Mouse (Mus musculus): ENCODE results near the gene Sntg2. TPM values are rescaled to one million over a fixed set of nuclear protein-coding genes. Genes with fewer than 3 reads are reported as not detected.
A peak's percentile ranks its signal among the peaks of the same experiment; 100 is the strongest.

The Sntg2 gene
- polyA plus RNA-seq (2017; shearing (Covaris generic)), result not detected

DNA sequence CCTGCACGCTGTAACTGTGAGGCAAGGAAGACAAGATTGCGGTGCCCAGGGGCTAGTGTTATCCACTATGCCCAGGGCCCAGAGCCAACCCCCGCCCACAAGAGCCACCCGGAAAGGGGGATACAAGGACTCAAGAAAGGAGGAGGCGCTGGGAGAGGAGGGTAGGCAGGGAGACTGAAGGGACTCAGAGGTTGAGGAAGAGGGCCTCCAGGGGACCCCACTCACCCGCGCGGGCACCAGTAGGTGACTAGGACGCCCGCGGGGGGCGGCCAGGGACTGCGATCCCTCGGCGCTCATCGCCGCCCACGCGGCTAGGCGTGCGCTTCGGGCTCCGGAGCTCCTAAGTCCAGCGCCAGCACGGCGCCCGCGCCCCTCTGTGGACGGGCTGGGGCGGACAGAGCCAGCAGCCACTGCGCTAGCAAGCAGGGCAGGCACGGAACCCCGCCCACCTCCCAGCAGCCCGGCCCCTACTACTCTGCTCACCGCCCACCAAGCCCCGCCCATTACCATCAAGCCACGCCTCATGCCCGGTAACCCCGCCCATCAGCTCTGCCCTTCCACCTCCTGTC lies at the start of gene Sntg2:
Gene Sntg2 (minus strand): TSS at position 443 of the 569 bp plus-strand sequence.
- ATAC-seq, result peak; percentile 32

DNA sequence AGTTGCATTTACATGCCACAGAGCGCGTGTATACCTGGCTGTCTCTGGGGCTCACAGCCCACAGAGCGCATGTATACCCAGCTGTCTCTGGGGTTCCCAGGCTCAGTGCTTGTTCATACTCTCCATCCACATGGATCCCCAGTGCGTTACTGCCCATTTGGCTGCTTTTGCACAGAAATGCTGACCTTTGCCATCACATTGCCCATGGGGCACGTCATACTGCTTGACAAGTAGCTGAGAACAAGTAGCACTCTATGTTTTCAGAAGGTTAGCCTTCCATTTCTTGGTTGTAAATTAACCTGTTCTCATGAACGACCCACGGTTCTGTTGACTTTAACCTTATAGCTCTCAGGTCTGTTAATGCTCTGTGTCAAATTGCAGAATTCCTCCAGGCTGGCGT lies 43.4 kb upstream of the Sntg2 start:
- no peak for ATAC-seq

GRCm38 (mm10) chr12:30415981-30416380 lies 42.8 kb upstream of the Sntg2 start:
- ATAC-seq, result no peak

- ATAC-seq, result no peak
Measured at GRCm38 (mm10) chr12:30402651-30403050, 29.5 kb upstream of the Sntg2 start.

DNA sequence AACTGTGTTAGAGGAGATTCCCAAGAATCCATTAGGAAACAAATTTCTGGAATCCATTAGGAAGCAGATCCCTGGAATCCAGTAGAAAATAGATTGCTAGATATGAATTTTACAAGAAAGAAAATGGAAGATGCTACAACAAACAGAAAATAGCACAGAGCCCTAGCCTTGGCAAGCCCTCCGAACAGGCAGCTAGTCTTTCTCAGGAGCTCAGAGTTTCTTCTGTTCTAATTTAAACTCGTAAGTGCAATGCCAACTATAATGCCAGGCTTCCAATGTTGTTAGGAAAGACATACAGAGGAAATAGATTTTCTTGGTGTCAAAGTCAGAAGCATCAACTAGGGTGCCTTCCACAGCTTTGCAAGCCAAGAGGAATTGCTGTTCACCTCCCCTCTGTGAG lies 27.4 kb upstream of the Sntg2 start:
- ATAC-seq, result no peak

DNA sequence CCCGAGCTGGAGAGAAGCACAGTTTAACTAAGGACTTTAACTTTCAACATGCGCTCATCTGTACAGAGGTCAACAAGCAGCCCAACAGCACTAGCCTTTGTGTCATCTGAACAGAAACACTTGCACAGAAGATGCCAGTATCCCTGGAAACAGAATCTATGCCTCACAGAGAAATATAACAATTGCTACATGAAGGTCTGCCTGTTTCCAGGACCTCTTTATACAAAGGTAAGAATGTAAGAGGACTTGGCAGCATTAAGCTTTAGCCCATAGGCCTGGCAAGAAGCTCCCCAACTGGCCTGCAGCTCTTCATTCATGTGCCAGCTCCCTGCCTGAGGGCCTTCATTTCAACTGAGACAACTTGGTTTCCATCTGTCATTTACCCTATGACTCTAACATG lies 26.9 kb upstream of the Sntg2 start:
- no peak for ATAC-seq

GRCm38 (mm10) chr12:30372293-30372692 lies 882 bp downstream of the Sntg2 start:
- ATAC-seq, result no peak

DNA sequence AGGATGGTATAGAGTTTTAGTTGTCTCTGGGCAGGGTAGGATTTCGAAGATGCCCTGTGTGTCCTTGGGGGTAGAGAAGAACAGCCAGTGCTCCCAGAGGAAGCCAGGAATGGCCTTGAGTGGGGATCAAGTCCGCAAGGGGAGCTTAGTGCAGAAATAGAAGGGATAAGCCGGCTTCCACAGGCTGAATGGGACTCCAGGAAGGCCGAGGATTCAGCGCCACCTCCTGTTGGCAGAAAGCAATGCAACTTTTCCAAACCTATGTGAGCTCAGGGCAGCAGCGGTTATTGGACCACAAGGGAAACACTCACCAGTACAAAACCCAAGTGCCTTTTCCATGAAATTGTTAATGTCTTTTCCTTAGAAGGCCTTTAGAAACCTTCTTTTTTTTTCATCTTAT lies 3.4 kb downstream of the Sntg2 start:
- ATAC-seq, result no peak

DNA sequence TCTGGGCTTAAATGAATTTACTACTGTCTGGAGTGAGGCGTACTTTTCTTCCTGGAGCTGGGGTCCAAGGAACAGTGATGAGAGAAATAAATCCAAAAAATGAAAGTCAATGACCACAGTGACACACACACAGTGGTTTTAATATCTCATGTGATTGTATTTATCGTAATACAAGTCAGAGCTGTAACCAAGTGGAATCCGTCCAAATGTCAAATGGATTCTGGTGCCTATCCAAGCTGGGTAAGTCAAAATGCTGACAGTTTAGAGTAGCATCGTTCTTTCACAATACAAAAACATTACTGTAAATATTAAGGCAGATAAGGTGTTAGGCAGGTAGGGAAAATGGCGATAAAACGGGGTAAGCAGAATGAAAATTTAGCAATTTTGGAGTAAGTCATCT lies 4.0 kb downstream of the Sntg2 start:
- ATAC-seq, result no peak

DNA sequence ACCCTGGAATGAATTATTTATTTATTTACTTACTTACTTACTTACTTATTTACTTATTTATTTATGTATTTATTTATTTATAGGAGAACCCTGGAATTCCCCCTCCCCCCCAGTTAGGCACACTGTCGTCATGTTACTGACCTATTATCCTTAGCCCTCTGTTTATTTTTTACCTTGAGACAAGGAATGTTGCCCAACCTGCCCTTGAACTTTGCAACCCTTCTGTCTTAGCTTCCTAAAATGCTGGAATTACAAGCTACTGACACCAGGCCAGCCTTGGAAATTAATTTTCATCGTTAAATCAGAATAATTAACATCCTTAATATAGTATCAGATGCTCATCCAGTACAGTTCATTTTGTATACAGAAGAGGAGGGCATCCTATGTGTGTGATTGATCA lies 10.9 kb downstream of the Sntg2 start:
- no peak for ATAC-seq

GRCm38 (mm10) chr12:30357666-30358065 lies 15.5 kb downstream of the Sntg2 start:
- no peak for ATAC-seq

DNA sequence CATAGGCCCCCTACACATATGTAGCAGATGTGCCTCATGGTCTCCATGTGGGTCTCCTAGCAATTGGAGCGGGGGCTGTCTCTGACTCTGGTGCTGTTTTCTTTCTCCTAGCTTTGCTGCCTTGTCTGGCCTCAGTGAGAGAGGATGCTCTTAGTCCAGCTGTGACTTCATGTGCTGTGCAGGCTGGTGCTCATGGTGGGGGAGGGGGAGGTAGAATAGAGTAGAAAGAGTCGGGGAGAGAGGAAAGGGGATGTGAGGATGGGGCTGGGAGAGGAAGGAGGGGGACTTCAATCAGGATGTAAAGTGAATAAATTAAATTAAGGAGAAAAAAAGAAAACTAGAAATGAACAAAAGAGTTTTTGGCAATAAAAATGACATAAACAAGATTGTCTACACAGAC lies 20.8 kb downstream of the Sntg2 start:
- ATAC-seq, result no peak

DNA sequence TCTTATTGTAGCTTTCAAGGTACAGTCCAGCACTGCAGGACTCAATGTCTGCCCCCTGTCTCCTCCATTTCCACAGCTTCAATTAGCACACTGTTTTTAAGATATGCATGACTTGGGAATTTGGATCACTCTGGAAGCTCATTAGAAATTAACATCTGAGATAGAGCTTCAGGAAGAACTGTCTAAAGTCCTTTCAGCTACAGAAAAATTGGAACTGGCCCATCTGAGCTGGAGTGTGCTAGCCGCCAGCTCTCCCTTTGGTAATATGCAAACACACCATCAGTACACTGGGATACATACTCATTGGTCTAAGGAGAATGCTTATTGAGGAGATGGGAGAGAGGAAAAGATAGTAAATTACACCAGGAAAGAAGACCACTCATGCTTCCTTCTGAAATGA lies 25.1 kb downstream of the Sntg2 start:
- ATAC-seq, result no peak

DNA sequence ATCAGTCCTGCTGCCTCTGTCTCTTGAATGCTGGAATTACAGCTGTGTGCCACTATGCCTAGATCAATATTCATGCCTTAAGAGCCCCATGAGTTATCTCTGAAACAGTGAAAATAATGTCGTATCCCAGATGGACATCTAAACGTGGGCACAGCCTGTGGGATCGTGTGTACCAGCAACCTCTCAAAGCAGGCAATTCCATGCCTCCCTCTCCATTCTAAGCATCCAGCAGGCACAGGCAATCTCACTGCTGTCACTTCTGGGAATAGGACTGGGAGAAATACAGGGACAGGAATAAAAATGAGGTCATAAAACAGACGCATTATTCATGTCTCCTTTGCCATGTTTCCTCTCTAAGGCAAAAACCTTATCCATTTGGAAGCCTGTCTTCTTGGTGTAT lies 25.9 kb downstream of the Sntg2 start:
- no peak for ATAC-seq

- ATAC-seq, result no peak
Measured at GRCm38 (mm10) chr12:30344806-30345205, 28.4 kb downstream of the Sntg2 start.

GRCm38 (mm10) chr12:30336301-30336700 lies 36.9 kb downstream of the Sntg2 start:
- ATAC-seq, result no peak

- no peak for ATAC-seq
Measured at GRCm38 (mm10) chr12:30334502-30334901, 38.7 kb downstream of the Sntg2 start.

DNA sequence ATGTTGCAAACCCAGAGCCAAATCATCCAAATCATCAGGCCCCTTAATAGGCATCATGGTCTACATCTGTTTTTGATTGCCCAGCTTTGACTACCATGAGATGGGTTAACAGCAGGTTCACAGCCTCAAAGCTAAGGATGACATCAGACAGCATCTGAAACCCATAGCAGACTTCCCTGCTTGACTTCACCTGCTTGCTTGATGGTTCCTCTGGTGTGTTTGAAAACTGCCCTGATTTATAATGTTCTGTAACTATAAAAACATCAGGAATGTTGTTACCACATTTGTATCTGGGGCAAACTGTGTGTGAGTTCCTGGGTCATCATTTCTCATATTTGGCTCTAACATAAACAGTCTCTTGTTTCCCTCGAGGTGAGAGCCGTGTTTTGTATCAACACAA lies 55.2 kb downstream of the Sntg2 start:
- no peak for ATAC-seq

DNA sequence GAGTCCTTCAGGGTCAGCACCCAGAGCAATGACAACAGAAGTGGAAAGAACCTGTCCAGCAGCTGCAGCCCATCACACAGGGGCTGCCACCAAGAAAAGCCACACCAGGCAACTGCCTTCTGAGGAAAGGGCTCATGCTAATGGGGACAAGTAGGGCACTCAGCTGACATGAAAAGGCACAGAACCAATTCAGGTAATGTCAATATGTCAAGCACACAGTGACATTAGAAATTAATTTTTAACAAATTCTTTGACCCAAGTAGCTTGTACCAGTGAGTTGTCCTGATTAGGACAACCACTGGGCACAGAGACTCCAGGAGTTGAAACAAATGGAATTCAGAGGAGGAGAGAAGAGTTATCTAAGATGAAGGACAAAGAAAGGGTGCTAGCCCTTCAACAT lies 60.2 kb downstream of the Sntg2 start:
- no peak for ATAC-seq

DNA sequence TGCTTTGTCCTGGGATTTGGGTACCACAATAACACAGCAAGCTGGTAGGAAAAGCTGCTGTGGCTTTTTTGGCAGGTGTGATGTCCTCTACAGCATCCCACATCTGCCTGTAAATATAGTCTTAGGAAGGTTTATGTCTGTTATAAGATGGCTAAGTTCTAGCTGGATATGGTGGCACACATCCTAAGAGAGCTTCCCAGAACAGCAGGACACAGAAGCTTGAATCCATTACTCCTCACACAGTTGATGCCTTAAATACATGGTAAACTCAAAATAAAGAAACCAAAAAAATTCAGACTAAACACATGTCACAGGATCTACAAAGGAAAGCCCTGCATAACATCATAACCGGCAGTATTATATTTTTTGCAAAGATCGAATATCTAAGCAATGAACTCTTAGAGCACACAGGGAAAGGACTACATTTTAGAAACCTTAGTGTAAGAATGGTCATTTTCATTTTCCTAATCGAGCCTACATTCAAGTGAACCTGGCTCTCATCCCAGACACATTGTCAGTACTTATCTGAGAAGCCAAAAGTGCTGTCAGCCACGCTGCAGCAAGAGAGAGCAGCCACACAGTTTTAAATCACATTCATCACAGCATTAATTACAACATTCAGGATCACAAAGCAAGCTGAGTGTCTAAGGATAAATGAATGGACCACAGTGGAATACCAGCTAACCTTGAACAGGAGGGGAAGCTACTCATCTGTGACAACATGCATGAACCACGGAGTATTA lies 64.8 kb downstream of the Sntg2 start:
- ATAC-seq, result no peak

DNA sequence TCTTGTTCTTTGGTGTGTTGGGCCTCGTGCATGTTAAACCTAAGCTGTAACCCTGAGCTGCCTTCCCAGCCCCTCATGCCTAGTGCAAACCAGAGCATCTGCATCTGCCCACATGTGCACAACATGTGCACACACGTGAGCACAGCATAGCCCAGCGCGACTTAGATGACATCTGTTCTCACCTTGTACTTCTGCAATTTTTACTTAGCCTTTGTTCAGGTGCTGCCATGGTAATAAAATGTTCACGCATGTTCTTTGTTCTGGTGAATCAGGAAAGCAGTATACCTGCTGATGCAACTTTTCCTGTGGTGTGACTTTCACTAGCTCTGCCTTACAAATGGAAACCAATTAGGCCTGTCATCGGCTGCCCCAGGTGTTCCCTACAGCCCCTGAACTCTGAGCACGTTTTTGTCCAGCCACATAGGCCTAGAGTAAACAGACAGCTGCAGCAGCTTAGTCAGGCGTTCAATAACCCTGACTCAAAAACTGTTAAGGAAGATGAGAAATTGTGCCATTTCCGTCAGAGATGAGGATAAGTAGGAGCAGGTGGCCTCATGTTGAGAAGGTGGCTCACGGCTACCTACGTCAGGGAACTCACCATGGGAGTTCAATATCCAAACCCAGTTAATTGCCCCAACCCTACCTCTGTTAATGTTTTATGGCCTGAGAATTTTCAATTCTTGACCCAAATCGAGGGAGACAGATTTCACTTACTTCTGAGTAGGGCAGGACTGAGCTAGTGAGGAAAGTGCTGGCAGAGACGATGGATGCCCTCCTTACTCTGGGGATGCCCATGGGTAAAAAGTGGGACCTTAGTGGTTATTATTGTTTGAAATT lies 80.2 kb downstream of the Sntg2 start:
- no peak for ATAC-seq

- ATAC-seq, result no peak
Measured at GRCm38 (mm10) chr12:30286888-30287573, 86.1 kb downstream of the Sntg2 start.

- ATAC-seq, result no peak
Measured at GRCm38 (mm10) chr12:30283741-30284140, 89.4 kb downstream of the Sntg2 start.

Measured in inflammation-experienced regulatory T-cells, adult 6 months (primary cell).